Mouse (Mus musculus) embryonic facial prominence, embryonic 14.5 days (tissue): ENCODE data around the gene Gne. TPM values are rescaled to one million over a fixed set of nuclear protein-coding genes. Genes with fewer than 3 reads are reported as not detected.
"Not testable (repeated sequence)": the region's sequence is repeated elsewhere in the genome, so short reads cannot be mapped to it uniquely, and the experiment has no call there.

Experiments
- ATAC-seq: fragments of 200-750 bp; cut with Nextera tagmentation; 2 replicates; pipeline ENCODE4 v1.8.0; 2017; ENCODE audit warnings: low read depth, moderate number of reproducible peaks, moderate TSS enrichment
- DNase-seq: peaks from one replicate; pipeline ENCODE4 v3.0.0-alpha.2; 2015; ENCODE audit warnings: low spot score
- H3K27ac ChIP-seq: fragments of 300-500 bp; sonication (generic); replicated peaks from 2 replicates; pipeline ENCODE4 v1.5.1; 2014; ENCODE audit warnings: low read depth, mild to moderate bottlenecking, low read length, moderate library complexity
- H3K27me3 ChIP-seq: fragments of 300-500 bp; sonication (generic); replicated peaks from 2 replicates; pipeline ENCODE4 v1.6.1; 2014; ENCODE audit warnings: low read length; ENCODE audit not compliant: control insufficient read depth, insufficient read depth
- H3K36me3 ChIP-seq: fragments of 300-500 bp; sonication (generic); 2 replicates; pipeline ENCODE4 v1.6.1; 2014; ENCODE audit warnings: low read length, mixed read lengths; ENCODE audit not compliant: control insufficient read depth, insufficient read depth
- H3K4me1 ChIP-seq: fragments of 300-500 bp; sonication (generic); 2 replicates; pipeline ENCODE4 v1.6.1; 2014; ENCODE audit warnings: antibody characterized with exemption, low read length; ENCODE audit not compliant: control insufficient read depth, insufficient read depth
- H3K4me2 ChIP-seq: fragments of 300-500 bp; sonication (generic); 2 replicates; pipeline ENCODE4 v1.6.1; 2014; ENCODE audit warnings: low read depth, mild to moderate bottlenecking, low read length, moderate library complexity, mixed read lengths
- H3K4me3 ChIP-seq: fragments of 300-500 bp; sonication (generic); 2 replicates; pipeline ENCODE4 v1.5.1; 2014; ENCODE audit warnings: low read depth, mild to moderate bottlenecking, low read length
- H3K9ac ChIP-seq: fragments of 300-500 bp; sonication (generic); 2 replicates; pipeline ENCODE4 v1.6.1; 2014; ENCODE audit warnings: low read depth, mild to moderate bottlenecking, low read length, moderate library complexity, mixed read lengths
- H3K9me3 ChIP-seq: fragments of 300-500 bp; sonication (generic); 2 replicates; pipeline ENCODE4 v1.6.1; 2016; ENCODE audit warnings: low read length; ENCODE audit not compliant: control insufficient read depth
- WGBS: fragments of 180-500 bp; shearing (Covaris S2); extraction: QIAGEN DNeasy Blood & Tissue Kit; methylation state at CpG from one replicate; pipeline ENCODE4 v1.1.7; 2014; 5-methylcytosine and 5-hydroxymethylcytosine counted together
- polyA plus RNA-seq: library from polyadenylated mRNA; unstranded; fragments of >200 nt; fragmentation: Nextera tagmentation; extraction: Ambion mirVana; gene quantifications from 2 replicates; pipeline ENCODE4 v1.2.1, GENCODE M21; 2014

Gne gene
- polyA plus RNA-seq, 1 experiment from 2014 or later = 29.0 TPM

DNA sequence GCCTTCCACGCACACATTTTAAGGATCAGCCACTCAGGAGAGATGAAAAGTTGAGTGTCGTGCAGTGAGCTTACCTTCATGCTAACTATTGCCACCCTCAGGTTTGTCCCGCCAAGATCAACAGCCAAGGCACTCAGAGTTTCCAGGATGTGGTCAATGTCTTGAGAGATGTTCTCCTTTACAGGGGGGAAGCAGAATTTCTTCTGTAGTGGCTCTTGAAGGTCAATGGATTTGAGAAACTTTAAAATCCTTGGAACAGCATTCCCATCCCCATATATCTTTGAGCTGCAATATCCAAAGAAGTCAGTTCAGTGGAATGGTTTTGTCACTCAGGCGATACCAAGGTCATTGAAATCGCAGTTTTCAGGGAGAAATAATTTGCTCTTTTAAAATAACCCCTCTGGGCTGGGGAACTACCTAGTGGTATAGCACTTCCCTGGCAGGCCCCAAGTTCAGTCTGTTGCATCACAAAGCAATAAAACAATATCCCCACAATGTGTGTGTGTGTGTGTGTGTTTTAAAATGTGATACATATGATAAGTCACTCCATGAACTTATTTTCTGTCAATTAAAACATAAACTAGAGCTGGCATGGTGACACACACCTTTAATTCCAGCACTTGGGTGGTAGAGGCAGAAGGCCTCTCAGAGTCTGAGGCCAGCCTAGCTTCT, 39.2 kb downstream of the Gne start:
- ATAC-seq = no peak
- peaks cover 33% of the 10 kb centered on the region for H3K36me3 ChIP-seq
- WGBS = 94% methylated on average over 5 of the region's 5 CpGs

DNA sequence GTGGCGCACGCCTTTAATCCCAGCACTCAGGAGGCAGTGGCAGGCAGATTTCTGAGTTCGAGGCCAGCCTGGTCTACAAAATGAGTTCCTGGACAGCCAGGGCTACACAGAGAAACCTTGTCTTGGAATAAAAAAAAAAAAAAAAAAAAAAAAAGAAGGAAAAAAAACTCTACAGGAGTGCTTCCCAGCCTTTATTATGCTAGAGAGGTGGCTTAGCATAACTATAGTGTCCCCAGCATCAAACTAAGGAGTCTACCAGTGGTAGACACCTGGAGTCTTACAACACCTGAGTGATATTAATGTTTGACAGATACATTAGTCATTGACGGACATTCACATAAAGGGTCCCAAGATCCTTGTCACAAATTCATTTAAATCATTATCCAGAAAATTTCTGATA, 40.8 kb downstream of the Gne start:
- WGBS = 86% methylated on average over 4 of the region's 4 CpGs
- ATAC-seq, H3K27ac ChIP-seq, H3K4me1 ChIP-seq, DNase-seq, H3K27me3 ChIP-seq, H3K9me3 ChIP-seq, H3K9ac ChIP-seq, H3K4me3 ChIP-seq, H3K4me2 ChIP-seq: not testable (repeated sequence)
- peaks cover 46% of the 10 kb centered on the region for H3K36me3 ChIP-seq

More for the DNA sequence above, 39.2 kb downstream of the Gne start:
- Histone ChIP-seq H3K27ac (no peak overlapping the region), H3K4me3 (no peak overlapping the region), H3K9me3 (no peaks in the 10 kb centered on the region), H3K4me2 (no peak overlapping the region), H3K27me3 (no peaks in the 10 kb centered on the region), H3K9ac (no peak overlapping the region), H3K4me1 (no peaks in the 10 kb centered on the region)
- no peak for DNase-seq

DNA sequence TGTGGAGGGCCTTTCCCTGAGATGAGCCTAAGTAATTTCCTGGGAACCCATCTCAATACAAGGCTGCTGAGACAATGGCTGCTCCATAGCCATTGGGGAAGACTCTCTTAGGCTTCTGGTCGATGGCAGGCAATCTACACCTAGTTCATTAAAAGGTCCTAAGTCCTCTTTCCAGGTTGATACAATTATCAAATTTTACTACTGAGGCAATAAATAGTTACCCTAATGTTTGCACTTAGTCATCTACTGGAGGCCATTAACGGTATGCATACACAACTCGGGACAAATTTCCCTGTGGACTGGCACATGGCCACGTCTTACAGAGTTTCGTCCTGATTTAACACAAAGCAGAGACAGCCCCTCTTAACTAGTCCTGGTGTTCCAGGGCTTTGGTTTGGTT, 41.5 kb downstream of the Gne start:
- no peak for ATAC-seq
- Histone ChIP-seq H3K9ac (no peak overlapping the region), H3K27ac (no peak overlapping the region), H3K4me3 (no peak overlapping the region), H3K4me1 (no peaks in the 10 kb centered on the region), H3K36me3 (peaks cover 46% of the 10 kb centered on the region), H3K27me3 (no peaks in the 10 kb centered on the region), H3K9me3 (no peaks in the 10 kb centered on the region), H3K4me2 (no peak overlapping the region)
- WGBS = 66% methylated on average over 5 of the region's 5 CpGs
- DNase-seq = peak; percentile 18

- H3K27ac ChIP-seq = no peak overlapping the region
- H3K27me3 ChIP-seq = no peaks in the 10 kb centered on the region
- no peak overlapping the region for H3K4me2 ChIP-seq
- no peak overlapping the region for H3K4me3 ChIP-seq
- WGBS = 88% methylated on average over 4 of the region's 4 CpGs
- DNase-seq (no peak), ATAC-seq (no peak)
- H3K9ac ChIP-seq = no peak overlapping the region
- peaks cover 61% of the 10 kb centered on the region for H3K36me3 ChIP-seq
- no peaks in the 10 kb centered on the region for H3K4me1 ChIP-seq
- H3K9me3 ChIP-seq = no peaks in the 10 kb centered on the region
Observed at GRCm38 (mm10) chr4:44040802-44041201, 43.2 kb downstream of the Gne start.

DNA sequence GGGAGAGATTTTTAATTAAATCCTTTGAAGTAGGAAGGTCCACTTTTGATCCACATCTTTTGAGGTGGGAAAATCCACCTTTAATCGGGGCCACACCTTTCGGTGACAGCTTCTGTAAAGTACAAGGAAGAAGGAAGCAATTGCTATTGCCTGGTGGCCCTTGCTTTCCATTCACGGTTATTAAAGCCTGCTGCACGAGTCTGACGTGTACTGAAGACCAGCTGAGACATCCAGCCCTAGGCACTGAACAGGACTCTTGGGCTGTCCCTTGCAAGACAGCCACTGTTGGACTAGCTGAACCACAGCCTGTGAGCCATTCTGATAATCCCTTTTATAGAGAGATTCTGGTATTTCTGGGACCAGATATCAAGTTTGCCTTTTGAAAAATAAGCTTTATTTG, 47.5 kb downstream of the Gne start:
- ATAC-seq (no peak; the same call in 1 of the 2 replicates), DNase-seq (no peak)
- no peak overlapping the region for H3K4me3 ChIP-seq
- 69% methylated on average over 5 of the region's 5 CpGs for WGBS
- no peaks in the 10 kb centered on the region for H3K9me3 ChIP-seq
- no peaks in the 10 kb centered on the region for H3K27me3 ChIP-seq
- no peak overlapping the region for H3K9ac ChIP-seq
- H3K4me1 ChIP-seq = no peaks in the 10 kb centered on the region
- peaks cover 82% of the 10 kb centered on the region for H3K36me3 ChIP-seq
- H3K27ac ChIP-seq = no peak overlapping the region
- no peak overlapping the region for H3K4me2 ChIP-seq

GRCm38 (mm10) chr4:44031521-44031920, 52.5 kb downstream of the Gne start:
- Histone ChIP-seq H3K27ac (no peak overlapping the region), H3K27me3 (no peaks in the 10 kb centered on the region), H3K4me3 (no peak overlapping the region), H3K36me3 (peaks cover 91% of the 10 kb centered on the region), H3K9me3 (no peaks in the 10 kb centered on the region), H3K4me2 (no peak overlapping the region), H3K4me1 (no peaks in the 10 kb centered on the region), H3K9ac (no peak overlapping the region)
- DNase-seq (no peak), ATAC-seq (no peak)
- 90% methylated on average over 5 of the region's 5 CpGs for WGBS

DNA sequence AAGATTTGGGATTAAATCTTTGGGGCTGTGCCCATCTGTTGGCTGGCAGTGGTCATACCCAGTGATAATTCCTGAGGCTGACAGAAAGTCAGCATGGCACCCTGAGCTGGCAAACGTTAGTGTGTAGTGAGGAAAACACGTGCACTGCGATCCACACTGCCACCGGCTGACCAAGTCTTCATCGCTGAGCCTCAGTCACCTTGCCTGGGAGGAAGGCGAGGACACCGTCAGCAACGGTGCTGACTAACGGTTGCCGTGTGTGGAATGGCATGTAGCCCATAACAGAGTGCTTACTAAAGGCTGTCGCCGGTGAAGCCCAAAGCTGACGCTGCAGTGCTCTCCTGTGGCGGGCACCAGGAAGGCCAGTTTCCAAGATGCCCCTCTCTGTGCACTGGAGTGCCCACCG, 54.3 kb downstream of the Gne start:
- H3K9me3 ChIP-seq = no peaks in the 10 kb centered on the region
- WGBS = 97% methylated on average over 15 of the region's 15 CpGs
- H3K27ac ChIP-seq = no peak overlapping the region
- no peaks in the 10 kb centered on the region for H3K4me1 ChIP-seq
- no peak overlapping the region for H3K4me3 ChIP-seq
- DNase-seq (no peak), ATAC-seq (no peak)
- H3K9ac ChIP-seq = no peak overlapping the region
- H3K27me3 ChIP-seq = no peaks in the 10 kb centered on the region
- H3K4me2 ChIP-seq = no peak overlapping the region
- peaks cover 92% of the 10 kb centered on the region for H3K36me3 ChIP-seq

- DNase-seq (peak; percentile 79), ATAC-seq (peak; percentile 87)
- no peak overlapping the region for H3K9ac ChIP-seq
- H3K27ac ChIP-seq = peak overlapping the region; percentile 25
- H3K4me3 ChIP-seq = no peak overlapping the region
- H3K4me1 ChIP-seq = no peaks in the 10 kb centered on the region
- H3K4me2 ChIP-seq = no peak overlapping the region
- H3K27me3 ChIP-seq = no peaks in the 10 kb centered on the region
- 45% methylated on average over 16 of the region's 16 CpGs for WGBS
- peaks cover 97% of the 10 kb centered on the region for H3K36me3 ChIP-seq
- no peaks in the 10 kb centered on the region for H3K9me3 ChIP-seq
Observed at GRCm38 (mm10) chr4:44028303-44029135, 55.5 kb downstream of the Gne start.
